In genomic region chr7:83089330-83089982, GRCm38 (mm10) we compare ENCODE assay signal across 8 mouse cellular contexts.
A peak's percentile ranks its signal among the peaks of the same experiment; 100 is the strongest.
DNase-seq lines count a peak whose midpoint lies in the region; ATAC-seq lines count a peak whose summit lies in the region.

No protein-coding gene starts in this region.

- no peak overlapping the region for H3K27ac ChIP-seq in heart, embryonic 13.5 days (replicated peaks)

- H3K4me1 ChIP-seq in heart, embryonic 13.5 days, result peaks cover 13% of the 10 kb centered on the region

- no peak for ATAC-seq in heart, embryonic 13.5 days (ENCODE audit: extremely low read depth, insufficient number of reproducible peaks, low FRiP score, low TSS enrichment)

- H3K4me2 ChIP-seq in heart, embryonic 13.5 days, result peak overlapping the region; percentile 29

- no peak for DNase-seq in heart, adult 8-10 months (ENCODE audit: low spot score)
- peak; percentile 27 for DNase-seq in Muller cell, postnatal 12 days (ENCODE audit: inconsistent ontology term)
- DNase-seq in embryo, embryonic 11 days, result peak; percentile 67
- peak; percentile 9 to 34 for DNase-seq in kidney, postnatal 36 days
- peak; percentile 51 for DNase-seq in testis, postnatal 10 days (ENCODE audit: low spot score)
- DNase-seq in frontal cortex, postnatal 25 days (ENCODE audit: low spot score in 2 of 2), result no peak
- no peak for DNase-seq in frontal cortex, postnatal 10 days (ENCODE audit: low spot score in 2 of 2)

- 27% methylated on average over 8 of the region's 8 CpGs for WGBS in heart, embryonic 13.5 days

- H3K9ac ChIP-seq in heart, embryonic 13.5 days, result peak overlapping the region; percentile 62

- H3K27me3 ChIP-seq in heart, embryonic 13.5 days (replicated peaks), result no peaks in the 10 kb centered on the region

- no peaks in the 10 kb centered on the region for H3K9me3 ChIP-seq in heart, embryonic 13.5 days

- H3K36me3 ChIP-seq in heart, embryonic 13.5 days, result no peaks in the 10 kb centered on the region

- no peak overlapping the region; the same call in 1 of the 2 replicates for H3K4me3 ChIP-seq in heart, embryonic 13.5 days

Comparison
In these comparisons a context has a peak if more than half of its experiments do, and no peak if none do; other contexts are left out.
1. DNase-seq: peak in Muller cell, postnatal 12 days (single experiment), embryo, embryonic 11 days (single experiment), kidney, postnatal 36 days (2 of 2) and testis, postnatal 10 days (single experiment); none in heart, adult 8-10 months (single experiment), frontal cortex, postnatal 25 days (0 of 2) and frontal cortex, postnatal 10 days (0 of 2).